Mouse (Mus musculus): ENCODE measurements around the gene Dock1. TPM values are rescaled to one million over a fixed set of nuclear protein-coding genes. Genes with fewer than 3 reads are reported as not detected.

The Dock1 gene
- polyA plus RNA-seq, 1 experiment, result 54.8 TPM

- no peak overlapping the region for H3K27ac ChIP-seq (ENCODE audit: insufficient read depth, low read length)
- H3K36me3 ChIP-seq (ENCODE audit: control insufficient read depth, insufficient read depth, low read length, poor library complexity, severe bottlenecking), result no peaks in the 10 kb centered on the region
- TF ChIP-seq POLR2A (IDR thresholded peaks at IDR 0.05; ENCODE audit: insufficient read depth, low read length) (no peak), CTCF (IDR thresholded peaks at IDR 0.05; ENCODE audit: low read depth, low read length) (no peak), EP300 (IDR thresholded peaks at IDR 0.05; ENCODE audit: insufficient read depth, low read depth, low read length) (no peak)
- no peaks in the 10 kb centered on the region for H3K27me3 ChIP-seq (ENCODE audit: control insufficient read depth, insufficient read depth, low read length, poor library complexity, severe bottlenecking)
- no peaks in the 10 kb centered on the region for H3K9me3 ChIP-seq (replicated peaks; ENCODE audit: control insufficient read depth, insufficient read depth, low read length, poor library complexity, severe bottlenecking)
- H3K4me1 ChIP-seq (ENCODE audit: control insufficient read depth, insufficient read depth, low read length), result no peaks in the 10 kb centered on the region
- no peak overlapping the region for H3K4me3 ChIP-seq (ENCODE audit: low read depth, low read length)
- H3K9ac ChIP-seq (ENCODE audit: low read depth, poor library complexity, severe bottlenecking), result no peak overlapping the region
These were observed 368.5 kb downstream of the Dock1 start for GRCm38 (mm10) chr7:135038930-135039329.

- H3K4me1 ChIP-seq (ENCODE audit: control insufficient read depth, insufficient read depth, low read length), result no peaks in the 10 kb centered on the region
- no peak overlapping the region for H3K27ac ChIP-seq (ENCODE audit: insufficient read depth, low read length)
- no peaks in the 10 kb centered on the region for H3K9me3 ChIP-seq (replicated peaks; ENCODE audit: control insufficient read depth, insufficient read depth, low read length, poor library complexity, severe bottlenecking)
- H3K4me3 ChIP-seq (ENCODE audit: low read depth, low read length), result no peak overlapping the region
- no peaks in the 10 kb centered on the region for H3K27me3 ChIP-seq (ENCODE audit: control insufficient read depth, insufficient read depth, low read length, poor library complexity, severe bottlenecking)
- TF ChIP-seq CTCF (IDR thresholded peaks at IDR 0.05; ENCODE audit: low read depth, low read length), result no peak
- TF ChIP-seq POLR2A (IDR thresholded peaks at IDR 0.05; ENCODE audit: insufficient read depth, low read length), result no peak
- TF ChIP-seq EP300 (IDR thresholded peaks at IDR 0.05; ENCODE audit: insufficient read depth, low read depth, low read length), result no peak
- H3K9ac ChIP-seq (ENCODE audit: low read depth, poor library complexity, severe bottlenecking), result no peak overlapping the region
- no peaks in the 10 kb centered on the region for H3K36me3 ChIP-seq (ENCODE audit: control insufficient read depth, insufficient read depth, low read length, poor library complexity, severe bottlenecking)
These were observed 373.7 kb downstream of the Dock1 start for GRCm38 (mm10) chr7:135043931-135044765.

GRCm38 (mm10) chr7:135049416-135049815 lies 379.0 kb downstream of the Dock1 start:
- no peaks in the 10 kb centered on the region for H3K4me1 ChIP-seq (ENCODE audit: control insufficient read depth, insufficient read depth, low read length)
- no peak overlapping the region for H3K4me3 ChIP-seq (ENCODE audit: low read depth, low read length)
- H3K36me3 ChIP-seq (ENCODE audit: control insufficient read depth, insufficient read depth, low read length, poor library complexity, severe bottlenecking), result no peaks in the 10 kb centered on the region
- TF ChIP-seq POLR2A (IDR thresholded peaks at IDR 0.05; ENCODE audit: insufficient read depth, low read length) (no peak), CTCF (IDR thresholded peaks at IDR 0.05; ENCODE audit: low read depth, low read length) (no peak), EP300 (IDR thresholded peaks at IDR 0.05; ENCODE audit: insufficient read depth, low read depth, low read length) (no peak)
- H3K27ac ChIP-seq (ENCODE audit: insufficient read depth, low read length), result no peak overlapping the region
- no peaks in the 10 kb centered on the region for H3K27me3 ChIP-seq (ENCODE audit: control insufficient read depth, insufficient read depth, low read length, poor library complexity, severe bottlenecking)
- H3K9me3 ChIP-seq (replicated peaks; ENCODE audit: control insufficient read depth, insufficient read depth, low read length, poor library complexity, severe bottlenecking), result no peaks in the 10 kb centered on the region
- no peak overlapping the region for H3K9ac ChIP-seq (ENCODE audit: low read depth, poor library complexity, severe bottlenecking)

GRCm38 (mm10) chr7:135053186-135053715 lies 382.8 kb downstream of the Dock1 start:
- Histone ChIP-seq H3K27me3 (ENCODE audit: control insufficient read depth, insufficient read depth, low read length, poor library complexity, severe bottlenecking) (no peaks in the 10 kb centered on the region), H3K9ac (ENCODE audit: low read depth, poor library complexity, severe bottlenecking) (no peak overlapping the region), H3K4me3 (ENCODE audit: low read depth, low read length) (no peak overlapping the region), H3K9me3 (replicated peaks; ENCODE audit: control insufficient read depth, insufficient read depth, low read length, poor library complexity, severe bottlenecking) (no peaks in the 10 kb centered on the region), H3K27ac (ENCODE audit: insufficient read depth, low read length) (no peak overlapping the region), H3K36me3 (ENCODE audit: control insufficient read depth, insufficient read depth, low read length, poor library complexity, severe bottlenecking) (no peaks in the 10 kb centered on the region; the same call in 1 of the 2 replicates), H3K4me1 (ENCODE audit: control insufficient read depth, insufficient read depth, low read length) (no peaks in the 10 kb centered on the region)
- TF ChIP-seq POLR2A (IDR thresholded peaks at IDR 0.05; ENCODE audit: insufficient read depth, low read length) (no peak), EP300 (IDR thresholded peaks at IDR 0.05; ENCODE audit: insufficient read depth, low read depth, low read length) (no peak), CTCF (IDR thresholded peaks at IDR 0.05; ENCODE audit: low read depth, low read length) (no peak)

GRCm38 (mm10) chr7:135054664-135055063 lies 384.2 kb downstream of the Dock1 start:
- Histone ChIP-seq H3K9ac (ENCODE audit: low read depth, poor library complexity, severe bottlenecking) (no peak overlapping the region), H3K27me3 (ENCODE audit: control insufficient read depth, insufficient read depth, low read length, poor library complexity, severe bottlenecking) (no peaks in the 10 kb centered on the region), H3K4me1 (ENCODE audit: control insufficient read depth, insufficient read depth, low read length) (no peaks in the 10 kb centered on the region), H3K36me3 (ENCODE audit: control insufficient read depth, insufficient read depth, low read length, poor library complexity, severe bottlenecking) (no peaks in the 10 kb centered on the region; the same call in 1 of the 2 replicates), H3K9me3 (replicated peaks; ENCODE audit: control insufficient read depth, insufficient read depth, low read length, poor library complexity, severe bottlenecking) (no peaks in the 10 kb centered on the region), H3K27ac (ENCODE audit: insufficient read depth, low read length) (no peak overlapping the region), H3K4me3 (ENCODE audit: low read depth, low read length) (no peak overlapping the region)
- no peak for TF ChIP-seq CTCF (IDR thresholded peaks at IDR 0.05; ENCODE audit: low read depth, low read length)
- no peak for TF ChIP-seq EP300 (IDR thresholded peaks at IDR 0.05; ENCODE audit: insufficient read depth, low read depth, low read length)
- TF ChIP-seq POLR2A (IDR thresholded peaks at IDR 0.05; ENCODE audit: insufficient read depth, low read length), result no peak

- H3K9ac ChIP-seq (ENCODE audit: low read depth, poor library complexity, severe bottlenecking), result no peak overlapping the region
- no peaks in the 10 kb centered on the region for H3K9me3 ChIP-seq (replicated peaks; ENCODE audit: control insufficient read depth, insufficient read depth, low read length, poor library complexity, severe bottlenecking)
- H3K27ac ChIP-seq (ENCODE audit: insufficient read depth, low read length), result no peak overlapping the region
- H3K4me3 ChIP-seq (ENCODE audit: low read depth, low read length), result no peak overlapping the region
- TF ChIP-seq EP300 (IDR thresholded peaks at IDR 0.05; ENCODE audit: insufficient read depth, low read depth, low read length) (no peak), POLR2A (IDR thresholded peaks at IDR 0.05; ENCODE audit: insufficient read depth, low read length) (no peak), CTCF (IDR thresholded peaks at IDR 0.05; ENCODE audit: low read depth, low read length) (no peak)
- no peaks in the 10 kb centered on the region for H3K4me1 ChIP-seq (ENCODE audit: control insufficient read depth, insufficient read depth, low read length)
- no peaks in the 10 kb centered on the region for H3K27me3 ChIP-seq (ENCODE audit: control insufficient read depth, insufficient read depth, low read length, poor library complexity, severe bottlenecking)
- H3K36me3 ChIP-seq (ENCODE audit: control insufficient read depth, insufficient read depth, low read length, poor library complexity, severe bottlenecking), result no peaks in the 10 kb centered on the region; the same call in 1 of the 2 replicates
These were observed 388.6 kb downstream of the Dock1 start for GRCm38 (mm10) chr7:135059071-135059470.
